Mouse (Mus musculus): ENCODE measurements around the gene Pgm2l1.

The Pgm2l1 gene

DNA sequence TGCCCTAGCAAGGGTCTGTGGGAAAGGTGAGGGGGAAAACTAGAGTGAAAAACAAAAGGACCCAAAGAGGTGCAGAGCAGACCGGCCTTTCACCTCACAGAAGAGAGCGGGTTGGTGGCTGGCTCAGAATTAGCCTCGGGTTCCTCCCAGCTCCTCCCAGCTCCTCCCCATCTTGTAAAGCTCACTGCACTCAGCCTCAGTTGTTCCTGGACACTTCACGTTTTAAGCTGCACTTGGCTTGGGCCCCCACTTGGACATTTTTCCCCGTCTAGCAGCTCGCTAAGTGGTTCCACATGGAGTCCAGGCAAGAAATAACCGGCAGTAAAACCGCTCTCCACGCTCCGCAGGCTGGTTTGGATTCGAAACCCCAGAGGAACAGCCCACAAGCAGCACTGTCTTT lies 61.4 kb downstream of the Pgm2l1 start:
- no peak for DNase-seq (ENCODE audit: low read depth, low spot score)

DNA sequence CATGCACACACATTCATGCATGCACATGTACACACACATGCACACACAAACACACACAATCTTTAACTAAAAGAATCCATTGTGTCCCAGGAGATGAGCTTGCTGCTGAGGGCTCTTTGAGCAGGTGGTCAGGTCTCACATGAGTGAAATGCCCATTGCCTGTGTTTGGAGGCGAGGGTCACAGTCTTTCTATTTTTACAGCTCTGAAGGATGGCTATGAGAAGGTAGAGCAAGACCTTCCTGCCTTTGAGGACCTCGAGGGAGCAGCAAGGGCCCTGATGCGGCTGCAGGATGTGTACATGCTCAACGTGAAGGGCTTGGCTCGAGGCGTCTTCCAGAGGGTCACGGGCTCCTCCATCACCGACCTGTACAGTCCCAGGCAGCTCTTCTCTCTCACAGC lies 66.4 kb downstream of the Pgm2l1 start:
- DNase-seq (ENCODE audit: low read depth, low spot score) = no peak

DNA sequence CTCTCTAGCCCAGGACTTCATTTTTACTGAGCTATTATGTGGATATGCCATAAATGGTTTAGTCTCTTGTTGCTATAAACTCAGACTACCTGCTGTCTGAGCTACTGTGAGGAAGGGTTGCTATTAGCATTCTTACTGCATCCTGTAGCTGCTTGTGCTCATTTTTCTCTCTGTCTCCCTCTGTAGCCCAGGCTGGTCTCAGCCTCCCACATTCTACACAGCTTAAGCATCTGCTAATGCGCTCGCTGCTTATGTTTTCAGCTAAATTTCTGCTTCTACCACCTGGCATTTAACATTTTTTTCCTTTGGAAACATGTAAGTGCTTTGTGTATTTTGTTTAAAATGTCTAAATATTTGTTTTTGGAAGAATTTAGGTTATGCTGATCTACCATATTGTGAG lies 68.6 kb downstream of the Pgm2l1 start:
- DNase-seq (ENCODE audit: low read depth, low spot score) = no peak

GRCm38 (mm10) chr7:100296699-100297098 lies 69.5 kb downstream of the Pgm2l1 start:
- DNase-seq (ENCODE audit: low read depth, low spot score) = no peak

DNA sequence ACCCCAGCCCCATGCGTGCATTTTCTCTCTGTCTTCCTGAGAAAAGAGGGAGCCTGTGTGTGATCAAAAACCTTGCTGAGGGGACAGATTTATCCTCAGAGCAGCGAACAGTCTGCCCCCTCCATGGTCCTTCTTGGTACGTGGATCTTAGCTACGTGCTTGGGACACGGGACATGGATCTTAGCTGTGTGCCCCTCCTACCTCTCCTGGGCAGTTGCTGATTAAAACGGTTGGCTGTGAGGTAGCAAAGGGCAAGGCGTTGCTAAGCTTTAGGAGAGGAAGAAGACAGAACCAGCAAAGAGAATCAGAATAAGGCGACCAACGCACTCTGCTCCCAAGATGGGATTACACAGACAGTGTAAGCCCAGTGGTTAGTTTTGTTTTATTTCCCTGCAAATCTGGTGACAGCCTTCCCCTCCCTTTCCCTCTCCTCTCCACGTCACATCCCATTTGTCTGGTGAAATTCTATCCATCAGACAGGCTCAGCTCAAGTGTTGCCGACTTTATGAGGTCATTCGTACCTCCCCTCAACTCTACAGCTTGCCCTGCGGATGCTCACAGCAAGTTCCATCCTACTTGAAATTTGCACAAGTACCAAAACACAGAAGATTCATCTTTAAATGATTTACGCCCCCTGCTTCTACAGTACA lies 71.8 kb downstream of the Pgm2l1 start:
- no peak for DNase-seq (ENCODE audit: low read depth, low spot score)

DNA sequence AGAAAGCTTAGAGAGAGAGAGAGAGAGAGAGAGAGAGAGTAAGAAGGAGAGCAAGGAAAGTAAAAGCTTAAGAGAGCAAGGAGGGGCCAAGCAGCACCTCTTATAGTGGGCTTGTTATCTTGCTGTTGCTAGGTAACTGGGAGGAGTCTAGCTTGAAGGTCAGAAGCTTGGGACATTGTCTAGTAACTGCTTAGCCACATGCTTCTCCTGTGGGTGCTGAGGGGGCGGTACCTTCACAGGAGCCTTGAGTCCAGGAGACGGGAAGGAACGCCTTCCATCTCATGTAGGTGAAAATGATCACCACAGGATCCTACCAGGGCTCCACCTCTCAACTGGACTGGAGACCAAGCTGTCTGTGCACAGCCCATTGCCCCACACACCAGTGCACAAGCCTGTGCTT lies 74.2 kb downstream of the Pgm2l1 start:
- DNase-seq (ENCODE audit: low read depth, low spot score) = no peak

DNA sequence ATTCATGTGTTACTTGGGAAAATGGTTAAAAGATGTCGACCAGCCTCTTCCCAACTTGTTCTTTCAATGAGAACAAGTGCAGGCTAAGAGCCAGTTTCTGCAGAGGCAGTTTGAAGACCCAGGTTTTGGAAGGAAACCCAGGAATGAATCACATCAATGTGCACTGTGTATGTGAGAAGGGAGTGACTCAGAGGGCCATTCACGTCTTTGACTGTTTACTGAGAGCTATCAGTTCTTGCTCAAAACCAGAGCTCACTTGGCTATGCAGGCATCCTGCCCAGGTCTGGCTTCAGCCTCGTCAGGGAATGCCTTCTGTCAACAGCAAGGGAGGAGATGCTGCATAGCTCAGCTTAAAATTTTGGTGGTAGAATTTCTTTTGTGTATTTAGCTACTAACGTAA lies 75.1 kb downstream of the Pgm2l1 start:
- no peak for DNase-seq (ENCODE audit: low read depth, low spot score)

- no peak for DNase-seq (ENCODE audit: low read depth, low spot score)
These were observed 78.7 kb downstream of the Pgm2l1 start for GRCm38 (mm10) chr7:100305894-100306293.

GRCm38 (mm10) chr7:100307872-100308653 lies 80.9 kb downstream of the Pgm2l1 start:
- DNase-seq (ENCODE audit: low read depth, low spot score) = no peak

GRCm38 (mm10) chr7:100309216-100309615 lies 82.0 kb downstream of the Pgm2l1 start:
- no peak for DNase-seq (ENCODE audit: low read depth, low spot score)

DNA sequence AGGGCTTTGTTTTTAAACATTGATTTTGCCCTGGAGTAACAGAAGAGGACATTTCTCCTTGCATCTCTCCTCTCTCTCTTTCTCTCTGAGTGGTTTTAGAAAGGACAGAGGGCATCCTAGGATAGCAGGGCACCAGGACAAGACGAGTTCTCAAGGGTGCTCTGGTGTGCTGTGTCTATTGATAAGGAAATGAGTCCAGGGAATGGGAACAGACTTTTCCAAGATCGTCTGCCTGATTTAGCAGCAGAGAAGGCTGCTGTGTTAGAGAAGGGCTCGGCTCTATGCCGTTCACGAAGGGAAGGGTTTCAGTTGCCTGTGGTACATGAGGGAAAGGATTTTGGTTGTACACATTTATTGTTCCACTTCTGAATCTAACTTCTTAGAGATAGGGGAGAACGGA lies 82.5 kb downstream of the Pgm2l1 start:
- no peak for DNase-seq (ENCODE audit: low read depth, low spot score)

DNA sequence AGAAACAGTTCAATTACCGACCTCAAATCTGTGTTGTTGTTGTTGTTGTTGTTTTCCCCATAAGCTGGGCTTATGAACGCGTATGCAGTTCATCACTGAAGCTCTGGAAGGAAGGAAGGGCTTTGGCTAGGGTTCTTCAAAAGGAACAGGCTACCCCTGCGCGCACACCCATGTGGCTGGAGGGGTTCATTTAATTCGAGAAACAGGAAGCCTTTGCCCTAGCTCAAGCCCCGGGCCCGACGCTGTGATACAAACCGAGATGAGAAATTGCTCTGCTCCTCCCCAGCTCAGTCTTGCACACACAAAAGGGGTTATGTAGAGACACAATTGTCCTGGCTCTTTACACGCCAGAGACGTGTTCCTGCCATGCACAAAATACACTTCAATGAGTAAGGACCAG lies 83.1 kb downstream of the Pgm2l1 start:
- no peak for DNase-seq (ENCODE audit: low read depth, low spot score)

GRCm38 (mm10) chr7:100312716-100313115 lies 85.5 kb downstream of the Pgm2l1 start:
- no peak for DNase-seq (ENCODE audit: low read depth, low spot score)

DNA sequence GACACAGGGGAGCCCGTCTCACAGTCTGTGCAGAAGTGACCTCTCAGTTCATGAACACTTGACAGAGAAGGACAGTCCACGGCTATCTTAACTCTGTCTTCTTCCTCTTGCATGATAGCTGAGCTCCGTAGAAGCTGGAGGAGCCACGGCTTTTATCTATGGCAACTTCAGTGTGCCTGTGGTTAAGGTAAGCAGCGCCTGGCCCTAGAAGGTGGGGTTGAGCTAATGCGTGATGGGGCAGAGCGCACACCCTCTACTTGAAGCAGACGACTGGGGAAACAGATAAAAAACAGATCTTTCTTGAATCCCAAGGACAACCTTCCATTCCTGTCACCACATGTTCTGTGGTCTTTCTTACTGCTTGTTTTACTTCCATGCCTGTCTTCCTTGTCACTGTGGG lies 89.7 kb downstream of the Pgm2l1 start:
- DNase-seq (ENCODE audit: low read depth, low spot score) = no peak

DNA sequence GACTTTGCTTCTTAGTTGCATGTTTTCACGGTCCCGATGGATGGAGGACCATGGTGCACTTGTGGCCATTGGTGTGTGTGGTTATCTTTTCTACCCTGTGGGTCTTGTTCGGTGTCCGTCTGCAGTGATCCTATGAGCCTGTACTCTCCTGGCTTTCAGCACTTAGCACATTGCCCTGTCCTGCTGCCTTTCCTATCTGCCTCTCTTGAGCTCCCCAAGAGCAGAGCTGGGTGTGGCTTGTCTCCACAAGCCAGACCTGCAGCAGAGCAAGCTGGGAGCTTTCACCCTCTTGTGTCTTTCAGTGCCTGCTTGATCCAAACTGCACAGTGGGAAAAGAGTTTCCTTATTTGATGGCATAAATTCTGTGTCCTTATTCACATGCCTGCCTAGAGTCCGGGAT lies 90.3 kb downstream of the Pgm2l1 start:
- DNase-seq (ENCODE audit: low read depth, low spot score) = no peak

- no peak for DNase-seq (ENCODE audit: low read depth, low spot score)
These were observed 96.5 kb downstream of the Pgm2l1 start for GRCm38 (mm10) chr7:100323721-100324120.

GRCm38 (mm10) chr7:100325482-100325881 lies 98.3 kb downstream of the Pgm2l1 start:
- peak; percentile 27 for DNase-seq (ENCODE audit: low read depth, low spot score)

DNA sequence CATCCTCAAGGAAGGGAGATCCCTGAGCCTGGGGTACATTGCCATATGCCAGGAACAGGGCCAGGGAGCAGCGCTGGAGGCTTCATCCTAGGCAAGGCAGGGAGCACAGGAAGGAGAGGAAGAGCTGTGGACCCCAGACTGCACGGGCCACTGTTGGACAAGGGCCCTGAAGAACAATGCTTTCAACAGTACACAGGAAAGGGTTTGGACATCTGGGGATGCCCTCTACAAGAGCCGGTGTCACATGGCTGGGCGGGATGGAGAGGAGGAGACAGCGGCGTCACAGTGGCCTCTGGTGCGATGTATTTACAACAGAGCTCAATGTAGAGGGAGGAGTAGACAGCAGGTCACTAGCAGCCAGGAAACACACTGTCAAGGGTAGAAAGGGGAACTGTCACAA lies 100.3 kb downstream of the Pgm2l1 start:
- DNase-seq (ENCODE audit: low read depth, low spot score) = no peak
